Mouse (Mus musculus) adipocyte (in vitro differentiated cells): Measurements from ENCODE around the gene Vmn2r77.
A peak's percentile ranks its signal among the peaks of the same experiment; 100 is the strongest.
"Not testable (repeated sequence)": the region's sequence is repeated elsewhere in the genome, so short reads cannot be mapped to it uniquely, and the experiment has no call there.

ENCODE experiments used
- DNase-seq: peaks from one replicate; pipeline ENCODE4 v3.0.0-alpha.2; 2016; ENCODE audit warnings: low spot score

Vmn2r77 gene

GRCm38 (mm10) chr7:86794727-86795126 lies at the start of gene Vmn2r77:
Vmn2r77 (plus strand) TSS chr7:86795027.
- DNase-seq, result no peak

- DNase-seq, result no peak
These were observed 34.1 kb upstream of the Vmn2r77 start for GRCm38 (mm10) chr7:86760751-86761150.

- DNase-seq, result no peak
These were observed 30.2 kb upstream of the Vmn2r77 start for GRCm38 (mm10) chr7:86764628-86765027.

- peak; percentile 26 for DNase-seq
These were observed 23.2 kb upstream of the Vmn2r77 start for GRCm38 (mm10) chr7:86771621-86772020.

- peak; percentile 64 for DNase-seq
These were observed 19.1 kb upstream of the Vmn2r77 start, which contains the start of gene Folh1 for GRCm38 (mm10) chr7:86775617-86776325. Folh1 (minus strand) TSS chr7:86775943.

GRCm38 (mm10) chr7:86815241-86815640 lies 20.4 kb downstream of the Vmn2r77 start:
- DNase-seq, result not testable (repeated sequence)

- not testable (repeated sequence) for DNase-seq
These were observed 20.9 kb downstream of the Vmn2r77 start for GRCm38 (mm10) chr7:86815716-86816115.

- DNase-seq, result no peak
These were observed 21.6 kb downstream of the Vmn2r77 start for GRCm38 (mm10) chr7:86816466-86816865.
